Mouse (Mus musculus): ENCODE results near the gene Scaf1. TPM values are rescaled to one million over a fixed set of nuclear protein-coding genes. Genes with fewer than 3 reads are reported as not detected.
A peak's percentile ranks its signal among the peaks of the same experiment; 100 is the strongest.

Gene Scaf1
- 100 to 1,000 TPM; 114 TPM for total RNA-seq (2021)
- long read RNA-seq, experiment 1, full-length matches to known transcripts = 7 of 37 reads
- long read RNA-seq, experiment 1, partial matches to known transcripts = 26 of 37 reads
- long read RNA-seq, experiment 1, other reads (novel, unspliced or antisense) = 4 of 37 reads
- long read RNA-seq, experiment 2, full-length matches to known transcripts = 1 of 49 reads
- long read RNA-seq, experiment 2, partial matches to known transcripts = 42 of 49 reads
- long read RNA-seq, experiment 2, other reads (novel, unspliced or antisense) = 6 of 49 reads

DNA sequence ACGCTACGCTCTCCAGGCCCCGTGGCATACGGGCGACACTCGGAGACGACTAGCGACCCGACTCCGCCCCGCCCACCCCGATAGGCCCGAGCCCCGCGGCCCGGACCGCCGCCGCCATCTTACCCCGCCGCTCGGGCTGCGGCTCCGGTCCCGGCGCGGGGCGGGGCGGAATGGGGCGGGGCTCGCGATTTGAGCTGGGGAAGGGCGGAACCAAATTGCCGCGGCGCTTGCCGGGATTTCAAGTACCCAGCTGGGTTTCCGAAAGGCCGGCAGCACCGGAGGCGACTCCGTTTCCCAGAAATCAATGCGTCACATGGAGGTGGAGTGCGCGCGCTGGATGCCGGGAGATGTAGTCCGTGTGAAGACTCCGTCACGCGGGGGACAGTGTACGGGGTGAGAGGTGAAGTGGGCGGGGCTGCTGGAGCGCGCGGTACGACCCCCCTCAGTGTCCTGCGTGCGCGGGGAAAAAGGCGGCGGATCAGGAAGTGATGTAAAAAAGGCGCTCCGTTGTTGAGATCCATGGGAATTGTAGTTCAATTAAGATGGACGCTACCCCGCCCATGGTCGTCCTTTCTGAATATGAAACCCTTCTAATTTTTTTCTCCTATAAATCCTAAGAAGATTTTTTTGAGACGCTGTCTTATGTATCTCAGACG, at the start of gene Scaf1:
Gene Scaf1, minus strand, starts transcription at position 407 of the 656 bp plus-strand sequence.
- DNase-seq (ENCODE audit: low spot score in 2 of 2) = peak; percentile 92 to 96

GRCm38 (mm10) chr7:45062239-45062835, 46.2 kb upstream of the Scaf1 start, which contains the start of the genes Nosip and Prrg2:
TSS of gene Nosip (plus strand) at chr7:45062429.
TSS of gene Prrg2 (minus strand) at chr7:45062677.
- peak; percentile 77 to 94 for DNase-seq (ENCODE audit: low spot score in 2 of 2)

- no peak for DNase-seq (ENCODE audit: low spot score in 2 of 2)
Observed at GRCm38 (mm10) chr7:45061532-45062075, 45.4 kb upstream of the Scaf1 start.

- no peak for DNase-seq (ENCODE audit: low spot score in 2 of 2)
Observed at GRCm38 (mm10) chr7:45060632-45061122, 44.5 kb upstream of the Scaf1 start.

DNA sequence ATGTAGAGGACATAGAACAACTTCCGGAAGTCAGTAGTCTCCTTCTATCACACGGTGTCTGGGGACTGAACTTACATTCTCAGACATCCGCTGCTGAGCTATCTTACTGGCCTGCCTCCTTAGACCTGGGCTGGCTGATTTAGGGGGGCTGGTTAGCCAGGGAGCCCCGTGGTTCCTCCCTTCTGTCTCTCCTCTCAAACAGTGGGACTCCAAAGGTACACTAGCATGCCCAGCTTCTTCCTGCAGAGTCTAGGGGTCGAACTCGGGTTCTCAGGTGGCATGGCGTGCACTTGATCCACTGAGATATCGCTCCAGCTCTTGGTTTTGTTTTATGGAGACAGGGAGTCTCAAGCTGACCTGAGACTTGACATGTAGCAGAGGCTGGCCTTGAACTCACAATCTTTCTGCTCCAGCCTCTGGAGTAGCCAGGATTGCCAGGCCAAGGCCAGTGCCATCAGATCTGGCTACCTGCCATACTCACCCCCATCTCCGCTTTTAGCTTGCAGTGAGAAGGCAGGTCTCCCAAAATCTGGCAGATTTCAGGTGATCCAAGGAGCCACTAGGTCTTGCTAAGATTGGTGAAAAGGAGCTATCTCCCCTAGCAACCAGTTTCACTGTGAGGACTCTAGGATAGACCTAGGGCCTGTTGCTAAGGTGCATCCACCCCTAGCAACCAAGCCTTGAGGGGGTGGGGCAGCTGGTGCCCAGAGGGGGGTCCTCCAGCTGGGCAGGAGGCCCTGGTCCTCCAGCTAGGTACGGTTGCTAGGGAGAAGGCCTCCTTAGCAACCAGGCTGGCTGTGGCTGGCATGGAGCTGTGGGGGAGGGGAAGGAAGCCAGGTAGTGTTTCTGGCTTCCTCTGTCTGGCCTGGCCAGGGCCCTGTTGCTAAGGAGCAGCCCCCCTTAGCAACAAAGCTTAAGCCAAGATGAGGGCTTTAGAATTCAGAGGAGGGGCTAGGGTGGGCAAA, 42.7 kb upstream of the Scaf1 start:
- no peak for DNase-seq (ENCODE audit: low spot score in 2 of 2)

DNA sequence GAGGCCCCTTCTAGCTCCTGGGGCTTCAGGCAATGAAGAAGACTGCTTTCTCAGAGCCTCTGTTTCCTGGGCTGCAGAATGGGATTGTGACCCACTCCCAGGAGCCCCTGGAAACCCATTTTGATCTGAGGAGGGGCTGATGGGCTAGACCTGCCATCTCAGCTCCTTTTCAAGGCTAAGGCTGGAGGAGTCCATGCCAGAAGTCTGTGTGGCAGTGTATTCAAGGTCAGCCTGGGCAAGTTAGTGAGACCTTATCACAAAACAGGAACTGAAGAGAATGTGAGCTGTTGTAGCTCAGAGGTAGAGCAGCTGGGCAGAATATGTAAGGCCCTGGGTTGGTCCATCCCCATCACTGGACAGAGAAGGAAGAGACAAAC, 40.8 kb upstream of the Scaf1 start:
- no peak for DNase-seq (ENCODE audit: low spot score in 2 of 2)

- DNase-seq (ENCODE audit: low spot score in 2 of 2) = no peak
Observed at GRCm38 (mm10) chr7:45056329-45056971, 40.3 kb upstream of the Scaf1 start.

DNA sequence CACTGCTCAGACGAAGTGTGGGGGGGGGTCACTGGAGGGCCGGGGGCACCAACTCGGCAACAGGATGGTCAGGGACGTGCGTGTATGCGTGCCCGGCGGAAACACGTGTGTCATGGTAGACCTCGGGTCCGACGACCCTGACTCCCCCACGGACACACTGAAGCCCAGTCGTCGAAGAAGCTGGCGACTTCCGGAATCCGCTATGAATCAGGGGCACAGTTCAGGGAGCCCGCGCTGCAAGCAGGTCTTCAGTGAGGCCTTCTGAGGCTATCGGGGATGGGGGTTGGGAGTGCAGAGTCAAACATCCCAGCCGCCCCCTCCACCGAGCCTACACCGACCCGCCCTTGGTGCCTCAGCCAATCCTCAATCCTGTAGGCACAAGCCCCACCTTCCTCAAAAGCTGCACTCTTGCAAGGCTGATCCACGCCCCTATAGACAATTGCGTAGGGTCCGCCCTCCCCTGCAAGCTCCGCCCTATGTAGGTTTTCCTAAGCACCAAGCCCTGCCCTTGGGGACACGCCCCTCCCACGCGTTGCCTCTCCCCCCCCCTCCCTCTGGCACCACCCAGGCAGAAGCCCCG, 37.9 kb upstream of the Scaf1 start:
- peak; percentile 70 to 89 for DNase-seq (ENCODE audit: low spot score in 2 of 2)

GRCm38 (mm10) chr7:45053117-45053930, 37.2 kb upstream of the Scaf1 start:
- peak; percentile 52 to 74 for DNase-seq (ENCODE audit: low spot score in 2 of 2)

DNA sequence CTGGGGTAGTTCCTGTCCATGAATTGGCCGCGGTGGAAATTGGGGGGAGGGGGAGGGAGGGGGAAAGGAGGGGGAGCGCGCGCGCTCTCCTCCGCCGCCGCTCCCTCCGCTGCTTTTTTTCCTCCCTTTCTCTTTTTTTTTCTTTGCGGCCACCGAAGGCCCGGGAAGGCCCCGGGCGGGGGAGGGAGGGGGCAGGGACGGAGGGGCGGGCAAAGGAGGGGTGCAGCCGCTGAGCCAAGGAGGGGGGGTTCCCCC, 36.6 kb upstream of the Scaf1 start, which contains the start of gene Prr12:
Gene Prr12, minus strand, starts transcription at position 20 of the 255 bp plus-strand sequence.
- DNase-seq (ENCODE audit: low spot score in 2 of 2) = no peak

- no peak for DNase-seq (ENCODE audit: low spot score in 2 of 2)
Observed at GRCm38 (mm10) chr7:45052181-45052861, 36.2 kb upstream of the Scaf1 start.

GRCm38 (mm10) chr7:45051601-45051974, 35.4 kb upstream of the Scaf1 start:
- DNase-seq (ENCODE audit: low spot score in 2 of 2) = no peak

DNA sequence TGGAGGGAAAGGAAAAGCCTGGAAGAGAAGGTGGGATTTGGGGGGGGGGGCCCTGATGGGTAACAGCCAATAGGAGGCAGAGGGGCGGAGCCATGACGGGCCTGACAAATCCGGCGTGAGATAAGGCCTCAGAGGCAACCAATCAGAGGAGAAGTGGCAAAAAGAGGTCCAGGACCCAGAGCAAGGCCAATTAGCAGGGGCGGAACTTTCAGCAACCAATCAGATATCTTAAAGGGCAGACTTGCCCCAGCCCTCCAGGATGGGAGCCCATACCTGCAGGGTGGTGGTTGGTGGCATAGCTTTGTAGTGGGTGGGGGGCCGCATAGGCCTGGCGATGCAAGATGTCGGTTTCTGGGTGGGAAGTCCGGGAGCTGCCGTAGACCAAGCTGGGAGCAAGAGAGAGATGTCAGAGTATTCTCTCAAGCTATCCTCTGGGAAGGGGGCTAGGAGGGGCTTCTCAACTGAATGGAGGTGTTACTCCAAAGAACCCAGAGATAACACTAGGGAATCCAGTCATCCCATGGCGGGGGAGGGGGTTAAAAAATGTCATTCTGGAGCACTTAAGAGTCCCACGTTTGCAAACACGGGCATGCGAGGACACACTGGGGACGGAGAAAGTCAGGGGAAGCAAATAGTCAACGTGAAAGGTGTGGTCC, 34.9 kb upstream of the Scaf1 start:
- peak; percentile 58 to 68 for DNase-seq (ENCODE audit: low spot score in 2 of 2)

DNA sequence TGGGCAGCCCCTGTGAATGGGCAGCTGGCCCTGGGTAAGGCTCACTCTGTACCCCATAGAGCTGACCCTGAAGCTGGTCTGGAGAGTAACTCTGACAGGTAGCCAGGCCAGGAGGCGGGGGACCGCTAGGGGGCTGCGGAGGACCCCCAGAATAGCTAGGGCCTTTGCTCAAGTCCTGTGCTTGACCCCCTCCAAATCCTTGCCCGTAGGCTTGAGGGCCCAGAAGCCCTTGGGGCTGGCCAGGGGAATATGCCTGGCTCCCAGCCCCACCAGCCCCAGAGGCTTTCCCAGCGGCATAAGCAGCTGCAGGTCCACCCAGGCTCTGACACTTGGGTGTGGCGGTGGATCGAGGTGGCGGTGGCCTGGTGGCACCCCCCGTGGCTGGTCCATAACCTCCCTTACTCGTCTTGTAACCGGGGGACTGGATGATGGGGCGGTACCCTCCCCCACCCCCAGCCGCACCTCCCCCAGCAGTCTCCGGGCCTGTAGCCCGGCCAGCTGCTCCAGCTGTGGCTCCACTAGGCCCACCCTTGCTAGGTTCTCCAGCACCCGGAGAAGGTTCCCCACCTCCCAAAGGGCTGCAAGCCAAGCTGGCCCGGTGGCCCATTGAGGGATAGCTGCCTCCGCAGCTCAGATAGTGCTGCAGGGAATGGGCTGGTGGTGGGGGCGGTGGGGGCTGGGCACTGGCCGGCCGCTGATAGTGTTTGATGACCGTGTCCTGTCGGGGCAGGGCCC, 32.9 kb upstream of the Scaf1 start:
- DNase-seq (ENCODE audit: low spot score in 2 of 2) = no peak

DNA sequence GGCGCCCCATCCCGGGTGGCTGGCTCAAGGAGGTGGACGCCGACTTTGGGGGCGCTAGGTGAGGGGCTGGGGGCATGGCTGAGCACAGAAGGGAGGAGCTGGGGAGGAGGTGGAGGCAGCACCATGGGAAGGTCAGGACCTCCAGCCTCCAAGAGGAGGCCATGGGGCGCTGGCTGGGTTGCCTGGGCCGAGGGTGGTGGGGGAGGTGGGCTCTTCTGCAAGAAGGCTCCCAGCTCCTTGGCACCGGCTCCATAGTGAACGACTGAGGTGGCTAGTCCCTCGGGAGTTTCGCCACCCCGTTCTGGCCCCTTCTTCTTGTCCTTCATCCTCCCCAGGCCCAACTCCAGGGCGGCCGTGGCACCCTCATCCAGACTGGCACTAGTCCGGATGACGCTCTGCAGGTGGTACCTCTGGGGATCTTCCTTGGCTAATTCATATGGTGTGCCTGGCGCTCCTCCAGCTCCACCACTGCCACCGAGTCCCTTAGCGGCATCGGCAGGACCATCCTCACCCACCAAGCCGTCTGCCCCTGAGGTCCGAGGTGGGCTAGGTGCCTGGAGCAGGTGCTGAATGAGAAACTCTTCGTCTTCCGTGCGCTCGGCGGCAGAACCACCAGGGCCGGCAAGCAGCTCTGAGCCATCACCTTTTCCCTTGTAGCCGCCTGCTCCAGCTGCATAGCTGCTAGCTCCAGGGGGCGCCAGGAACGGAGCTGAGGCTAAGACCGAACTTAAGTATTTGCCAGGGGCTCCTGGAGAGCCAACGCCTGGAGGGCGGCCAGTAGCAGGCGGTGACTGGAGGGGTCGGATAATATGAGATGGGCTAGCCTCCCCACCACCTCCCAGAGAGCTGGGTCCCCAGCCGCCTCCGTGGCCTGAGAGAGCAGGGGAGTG, 32.1 kb upstream of the Scaf1 start:
- no peak for DNase-seq (ENCODE audit: low spot score in 2 of 2)

DNA sequence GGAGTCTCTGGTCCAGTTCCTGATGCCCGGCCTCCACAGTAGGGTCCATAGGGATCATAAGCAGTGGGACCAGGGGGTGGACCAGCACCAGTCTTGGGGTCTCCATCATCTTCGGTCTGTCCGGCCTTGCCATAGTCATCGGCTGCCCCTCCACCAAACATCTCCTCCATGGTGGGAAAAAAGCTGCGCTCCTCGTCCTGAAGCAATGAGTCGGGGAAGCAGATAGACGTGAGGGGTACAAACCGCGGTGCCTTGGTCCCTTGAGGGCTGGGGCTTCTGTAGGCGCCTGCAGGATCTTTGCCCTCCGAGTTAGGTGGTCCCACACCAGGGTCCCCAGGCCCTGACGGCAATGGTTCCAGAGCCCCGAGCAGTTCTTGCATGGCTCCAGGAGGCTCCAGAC, 31.3 kb upstream of the Scaf1 start:
- DNase-seq (ENCODE audit: low spot score in 2 of 2) = no peak

Data from adrenal gland, postnatal 4 days (tissue).